Mouse (Mus musculus): ENCODE data around the gene Prrt2.

Gene Prrt2

GRCm38 (mm10) chr7:127020901-127021562 is at the start of gene Prrt2, which contains the start of gene Gm42742:
TSS of gene Prrt2 (minus strand) at chr7:127021211.
TSS of gene Gm42742 (minus strand) at chr7:127021097.
- peak; percentile 52 for DNase-seq (ENCODE audit: low spot score)

- DNase-seq (ENCODE audit: low spot score): no peak
Measured at GRCm38 (mm10) chr7:127066317-127066716, 45.3 kb upstream of the Prrt2 start.

GRCm38 (mm10) chr7:127065538-127065937 is 44.5 kb upstream of the Prrt2 start:
- DNase-seq (ENCODE audit: low spot score): no peak

DNA sequence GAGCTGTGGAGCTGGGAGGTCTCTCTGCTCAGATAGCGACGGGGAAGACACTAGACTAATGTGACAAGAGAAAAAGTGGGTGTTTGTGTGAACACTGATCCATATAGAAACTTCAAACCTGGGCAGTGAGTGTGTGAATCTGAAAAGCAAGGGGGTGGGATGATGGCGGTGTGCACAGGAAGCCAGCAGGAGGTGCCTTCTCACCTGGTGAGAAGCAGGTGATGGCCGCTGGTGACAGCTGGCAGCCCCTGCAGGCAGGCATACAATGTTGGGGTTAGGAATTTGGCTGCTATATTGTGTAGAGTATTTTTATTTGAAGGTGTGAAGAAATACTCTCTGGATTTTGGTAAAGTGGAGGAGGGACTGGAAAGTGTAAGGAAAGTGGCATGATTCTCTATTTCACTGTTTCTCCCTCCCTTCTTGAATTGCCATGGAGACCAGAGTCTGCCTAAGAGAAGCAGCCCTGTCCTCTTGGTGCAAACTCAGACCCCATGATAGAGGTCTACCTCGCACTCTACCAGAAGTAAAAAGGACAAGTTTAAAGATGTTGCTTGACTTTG is 34.1 kb upstream of the Prrt2 start:
- peak; percentile 29 for DNase-seq (ENCODE audit: low spot score)

DNA sequence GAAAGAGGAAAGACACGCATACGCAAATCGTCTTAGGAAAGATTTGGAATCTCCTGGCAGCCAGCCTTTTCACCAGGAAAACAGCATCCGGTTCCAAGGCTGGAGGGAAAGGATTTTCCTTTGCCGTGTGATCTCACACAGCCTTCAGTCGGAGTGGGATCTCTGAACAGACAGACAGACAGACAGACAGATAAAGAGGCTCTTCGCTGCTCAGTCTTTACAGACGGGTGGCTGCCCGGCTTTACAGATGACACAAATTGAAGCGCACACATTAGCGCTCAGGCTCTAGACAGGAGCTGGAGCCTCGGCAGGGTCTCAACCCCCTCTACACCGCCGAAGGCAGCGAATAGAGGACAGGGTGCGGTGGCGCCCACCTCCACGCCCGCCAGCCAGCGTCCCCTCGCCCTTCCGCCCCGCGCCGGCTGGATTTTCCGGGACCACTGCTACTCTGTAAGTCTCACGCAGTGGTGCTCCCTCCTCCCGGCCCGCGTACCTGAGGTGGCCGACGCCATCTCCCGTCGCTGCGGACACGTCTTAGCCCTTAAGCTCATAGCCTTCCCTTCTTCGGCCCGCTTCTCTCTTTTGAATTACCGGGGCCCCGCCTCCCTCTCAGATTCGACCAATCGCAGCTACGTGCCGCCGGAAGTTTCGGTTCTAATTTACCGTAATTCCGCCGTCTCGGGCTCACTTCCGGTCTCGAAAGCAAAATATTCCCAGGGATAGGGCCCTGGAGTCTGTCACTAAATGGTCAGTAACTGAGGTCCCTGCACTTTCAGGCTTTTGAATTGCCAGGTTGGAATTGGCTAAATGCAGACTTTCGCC is 21.1 kb upstream of the Prrt2 start, which contains the start of gene Kif22:
TSS of gene Kif22 (minus strand) at position 621 of the 822 bp plus-strand sequence.
- peak; percentile 76 for DNase-seq (ENCODE audit: low spot score)

DNA sequence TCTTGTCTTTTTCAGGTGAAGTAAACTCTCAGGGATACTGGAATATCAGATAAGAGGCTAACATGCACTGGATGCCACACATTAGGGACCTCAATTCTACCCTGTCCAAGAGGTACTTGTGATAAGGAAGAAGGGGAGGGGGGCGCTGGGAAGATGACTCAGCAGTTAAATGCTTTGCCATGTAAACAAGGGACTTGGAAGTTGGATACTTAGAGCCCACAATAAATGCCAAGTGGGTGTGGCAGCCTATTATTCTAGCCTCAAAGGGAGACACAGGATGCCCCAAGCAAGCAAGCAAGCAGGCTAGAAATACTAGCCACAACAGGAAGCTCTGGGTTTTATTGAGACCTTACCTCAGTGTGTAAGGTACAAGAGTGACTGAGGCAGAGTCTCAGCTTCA is 10.2 kb upstream of the Prrt2 start:
- peak; percentile 49 for DNase-seq (ENCODE audit: low spot score)

DNA sequence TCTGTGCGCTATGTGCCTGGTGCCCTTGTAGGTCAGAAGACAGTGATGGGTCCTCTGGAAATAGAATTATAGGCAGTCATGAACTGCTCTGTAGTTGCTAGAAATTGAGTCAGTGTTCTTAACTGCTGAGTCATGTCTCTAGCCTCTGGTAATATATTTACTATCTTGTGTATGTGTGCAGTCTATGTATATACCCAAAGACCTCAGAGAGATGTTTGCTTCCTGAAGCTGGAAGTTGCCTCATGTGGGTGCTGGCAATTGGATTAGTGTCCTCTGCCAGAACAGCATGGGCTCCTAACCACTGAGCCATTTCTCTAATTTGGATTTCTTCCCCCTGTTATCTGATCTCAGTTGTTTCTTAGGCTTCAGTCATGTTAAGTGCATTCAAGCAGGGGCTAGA is 9.2 kb upstream of the Prrt2 start:
- no peak for DNase-seq (ENCODE audit: low spot score)

- no peak for DNase-seq (ENCODE audit: low spot score)
Measured at GRCm38 (mm10) chr7:127027885-127028284, 6.9 kb upstream of the Prrt2 start.

GRCm38 (mm10) chr7:127026984-127027726 is 6.1 kb upstream of the Prrt2 start, which contains the start of gene Maz:
TSS of gene Maz (minus strand) at chr7:127027037.
- peak; percentile 99 for DNase-seq (ENCODE audit: low spot score)

- no peak for DNase-seq (ENCODE audit: low spot score)
Measured at GRCm38 (mm10) chr7:127026616-127026983, 5.6 kb upstream of the Prrt2 start.

DNA sequence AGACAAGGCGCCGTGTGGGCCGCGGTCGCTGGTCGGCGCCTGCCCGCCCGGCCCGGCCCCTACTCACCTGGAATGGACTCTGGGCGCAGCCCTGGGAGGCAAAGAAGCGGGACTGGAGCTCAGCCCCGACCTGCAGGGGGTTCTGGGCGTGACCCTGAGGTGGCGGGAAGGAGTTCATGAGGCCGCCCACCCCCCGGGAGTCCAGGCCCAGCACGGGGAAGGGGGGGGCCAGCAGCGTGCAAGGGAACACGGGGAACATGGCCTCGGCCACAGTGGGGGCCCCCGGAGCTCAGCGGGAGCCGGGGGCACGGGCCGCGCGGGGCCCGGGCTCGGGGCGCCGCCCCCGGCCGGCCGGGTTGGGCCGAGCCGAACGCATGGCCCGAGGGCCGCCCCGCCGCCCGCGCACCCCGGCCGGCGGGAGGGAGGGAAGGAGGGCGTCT is 5.2 kb upstream of the Prrt2 start:
- DNase-seq (ENCODE audit: low spot score): peak; percentile 54

DNA sequence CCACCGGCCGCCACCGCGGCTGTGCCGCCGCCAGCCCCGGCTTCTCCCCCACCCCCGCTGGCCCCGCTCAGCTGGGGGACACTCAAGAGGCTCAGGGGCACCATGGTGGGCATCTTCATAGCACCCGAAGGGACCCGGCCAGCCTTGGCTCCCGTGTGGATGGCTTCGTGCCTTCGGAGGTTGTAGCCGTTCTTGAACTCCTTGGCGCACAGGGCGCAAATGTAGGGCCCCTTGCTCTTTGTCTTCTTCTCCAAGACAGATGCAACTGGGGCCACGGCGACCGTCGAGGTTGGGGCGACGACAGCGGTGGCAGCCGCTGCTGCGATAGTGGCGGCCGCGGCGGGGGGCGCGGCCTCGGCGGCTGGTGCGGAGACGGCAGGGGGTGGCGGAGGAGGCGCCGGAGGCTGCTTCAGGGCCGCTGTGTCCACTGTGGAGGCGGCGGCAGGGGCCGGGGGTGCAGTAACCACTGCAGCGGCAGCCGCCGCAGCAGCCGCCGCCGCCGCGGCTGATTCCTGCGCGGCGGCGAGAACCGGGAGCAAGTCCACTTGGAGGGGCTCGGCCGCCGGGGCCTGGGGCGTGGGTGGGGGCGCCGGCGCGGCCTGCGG is 4.6 kb upstream of the Prrt2 start:
- peak; percentile 49 for DNase-seq (ENCODE audit: low spot score)

GRCm38 (mm10) chr7:127024755-127025555 is 3.9 kb upstream of the Prrt2 start:
- peak; percentile 83 for DNase-seq (ENCODE audit: low spot score)

GRCm38 (mm10) chr7:127023896-127024690 is 3.1 kb upstream of the Prrt2 start:
- DNase-seq (ENCODE audit: low spot score): peak; percentile 68

- DNase-seq (ENCODE audit: low spot score): no peak
Measured at GRCm38 (mm10) chr7:127023272-127023691, 2.3 kb upstream of the Prrt2 start.

DNA sequence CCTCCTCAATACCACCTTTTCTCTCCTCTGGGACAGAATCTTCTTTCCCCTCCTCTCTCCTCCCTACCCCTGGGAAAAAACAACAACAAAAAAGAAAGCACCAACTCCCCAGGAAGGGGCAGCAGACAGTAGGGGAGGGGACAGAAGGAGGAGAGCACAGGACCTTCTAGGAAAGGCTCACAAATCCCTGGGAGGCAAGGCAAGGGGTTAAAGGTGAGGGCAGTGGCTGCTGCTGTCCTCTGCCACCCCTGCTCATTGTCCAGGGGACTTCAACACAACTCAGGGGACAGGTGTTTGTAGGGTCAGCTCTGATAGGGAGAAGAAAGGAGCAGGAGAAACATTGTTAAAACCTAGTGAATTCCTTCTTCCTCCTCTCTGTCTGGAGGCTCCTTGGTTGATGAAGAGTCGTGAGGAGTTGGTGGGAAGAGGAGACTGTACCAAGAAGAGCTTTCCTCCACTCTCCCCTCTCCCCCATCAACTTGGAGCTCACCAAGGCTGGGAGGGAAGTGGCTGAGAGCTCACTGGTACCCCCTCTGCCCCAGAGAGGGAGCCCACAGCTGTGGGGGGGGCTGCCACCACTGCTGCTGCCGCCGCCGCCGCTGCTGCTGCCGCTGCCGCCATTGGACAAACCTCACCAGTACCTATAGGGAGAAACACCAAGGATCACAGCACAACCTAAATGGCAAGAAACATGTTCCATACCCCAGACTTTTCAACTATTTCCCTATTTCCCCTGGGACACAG is 1.7 kb upstream of the Prrt2 start:
- no peak for DNase-seq (ENCODE audit: low spot score)

DNA sequence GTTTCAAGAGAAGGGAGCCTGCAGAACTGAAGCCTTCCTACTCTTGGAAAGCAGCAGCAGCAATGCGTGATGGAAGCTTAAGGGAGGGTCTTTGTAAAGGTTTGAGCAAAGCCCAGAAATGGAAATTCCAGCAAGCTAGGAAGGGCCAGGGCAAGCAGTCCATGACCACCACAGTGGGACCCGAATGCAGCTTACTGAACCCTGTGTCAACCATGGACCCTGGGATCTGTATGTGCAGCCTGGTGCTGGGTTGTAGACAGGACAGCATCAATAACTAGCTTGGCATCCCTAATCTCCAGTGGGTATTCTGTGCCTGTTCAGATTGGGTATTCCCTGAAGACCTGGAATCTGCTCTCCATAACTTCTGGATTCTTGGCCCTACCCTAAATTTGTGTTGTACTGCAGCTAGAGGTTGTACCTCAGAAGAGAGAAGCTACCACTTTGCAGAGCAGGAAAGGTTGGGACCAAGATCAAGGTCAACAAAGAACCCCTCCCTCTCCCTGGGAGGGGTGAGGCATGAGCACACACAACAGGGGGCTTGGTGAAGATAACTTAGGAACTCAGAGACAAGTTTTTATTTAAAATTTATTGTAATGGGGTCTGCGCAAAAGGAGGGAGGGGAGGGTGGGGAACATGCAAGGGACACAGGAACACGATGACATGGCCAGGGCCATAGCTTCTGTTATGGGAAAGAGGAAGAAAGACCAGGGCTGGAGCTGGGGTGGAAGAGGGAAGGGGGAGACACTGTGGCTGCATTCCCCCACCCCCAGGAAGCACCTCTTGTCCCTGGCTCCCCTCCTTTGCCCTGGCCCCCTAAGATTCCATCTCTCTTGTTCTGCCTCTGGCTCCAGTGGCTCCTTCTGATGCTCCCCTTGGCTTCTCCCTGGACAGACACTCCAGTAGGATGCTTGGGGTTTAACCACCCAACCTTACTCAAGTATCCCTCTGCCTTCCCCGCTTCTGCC is 834 bp upstream of the Prrt2 start:
- no peak for DNase-seq (ENCODE audit: low spot score)

GRCm38 (mm10) chr7:127020491-127020890 is 520 bp downstream of the Prrt2 start:
- DNase-seq (ENCODE audit: low spot score): no peak
